Mouse (Mus musculus) megakaryocyte, embryonic 14.5 days (primary cell): Measurements from ENCODE around the gene Hcls1. TPM values are rescaled to one million over a fixed set of nuclear protein-coding genes. Genes with fewer than 3 reads are reported as not detected.

Experiments used
- H3K27me3 ChIP-seq: replicated peaks from 2 replicates; pipeline ENCODE3; 2012; ENCODE audit warnings: inconsistent platforms
- H3K36me3 ChIP-seq: replicated peaks from 2 replicates; pipeline ENCODE3; 2012; ENCODE audit warnings: low read length, inconsistent platforms, mixed read lengths
- H3K4me1 ChIP-seq: 2 replicates; pipeline ENCODE4 v1.6.1; 2012; ENCODE audit warnings: inconsistent platforms
- H3K4me3 ChIP-seq: replicated peaks from 2 replicates; pipeline ENCODE3; 2012; ENCODE audit warnings: moderate library complexity, mild to moderate bottlenecking, inconsistent platforms
- H3K9me3 ChIP-seq: 2 replicates; pipeline ENCODE4 v1.6.1; 2012; ENCODE audit warnings: inconsistent platforms
- FLI1 ChIP-seq: IDR thresholded peaks from 2 replicates; pipeline ENCODE4 v1.6.1; 2012; ENCODE audit warnings: low read length, inconsistent platforms, mixed read lengths
- GATA1 ChIP-seq: IDR thresholded peaks from 3 replicates; pipeline ENCODE4 v1.6.1; 2012; ENCODE audit warnings: mixed read lengths, low read length, inconsistent platforms, borderline replicate concordance
- polyA plus RNA-seq: library from polyadenylated mRNA; stranded (reverse); fragments of >175 nt; gene quantifications from 2 replicates; pipeline ENCODE4 v1.2.3, GENCODE M21; 2012; ENCODE audit warnings: low replicate concordance; ENCODE audit not compliant: insufficient read depth

The Hcls1 gene
- polyA plus RNA-seq, 1 experiment = 219 TPM

GRCm38 (mm10) chr16:36929216-36929615 lies 5.6 kb upstream of the Hcls1 start:
- no peak overlapping the region for H3K4me3 ChIP-seq
- TF ChIP-seq FLI1 (no peak), GATA1 (no peak)
- no peaks in the 10 kb centered on the region for H3K27me3 ChIP-seq
- H3K4me1 ChIP-seq = peaks cover 43% of the 10 kb centered on the region
- H3K9me3 ChIP-seq = no peaks in the 10 kb centered on the region
- peaks cover 96% of the 10 kb centered on the region for H3K36me3 ChIP-seq

GRCm38 (mm10) chr16:36930231-36931136 lies 4.3 kb upstream of the Hcls1 start:
- Histone ChIP-seq H3K27me3 (no peaks in the 10 kb centered on the region), H3K4me3 (peak overlapping the region; percentile 74), H3K36me3 (peaks cover 83% of the 10 kb centered on the region), H3K4me1 (peaks cover 53% of the 10 kb centered on the region), H3K9me3 (no peaks in the 10 kb centered on the region)
- no peak for TF ChIP-seq FLI1
- no peak for TF ChIP-seq GATA1

GRCm38 (mm10) chr16:36931381-36931780 lies 3.4 kb upstream of the Hcls1 start:
- Histone ChIP-seq H3K36me3 (peaks cover 74% of the 10 kb centered on the region), H3K4me1 (peaks cover 62% of the 10 kb centered on the region), H3K4me3 (no peak overlapping the region), H3K9me3 (no peaks in the 10 kb centered on the region), H3K27me3 (no peaks in the 10 kb centered on the region)
- TF ChIP-seq GATA1 = no peak
- no peak for TF ChIP-seq FLI1

GRCm38 (mm10) chr16:36931976-36932375 lies 2.8 kb upstream of the Hcls1 start:
- no peak for TF ChIP-seq GATA1
- TF ChIP-seq FLI1 = no peak
- H3K36me3 ChIP-seq = peaks cover 71% of the 10 kb centered on the region

DNA sequence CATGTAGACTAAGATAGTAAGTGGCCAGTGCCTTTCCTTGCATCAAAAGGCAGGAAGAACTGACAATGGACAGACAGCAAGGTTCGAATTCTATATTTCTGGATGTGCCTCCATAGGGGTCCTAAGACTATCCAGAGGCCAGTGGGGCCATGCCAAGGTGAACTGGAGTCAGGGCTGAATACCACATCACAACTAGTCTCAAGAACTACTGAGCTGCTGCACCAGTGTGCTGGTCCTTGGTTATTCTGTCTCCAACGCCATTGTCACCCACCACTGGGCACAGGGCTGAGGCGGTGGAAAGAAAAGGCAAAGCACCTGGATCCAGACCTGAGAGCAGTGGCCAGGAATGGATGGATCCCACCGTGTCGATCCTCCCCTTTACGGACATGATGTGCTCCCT lies 2.2 kb upstream of the Hcls1 start:
- Histone ChIP-seq H3K27me3 (no peaks in the 10 kb centered on the region), H3K4me3 (no peak overlapping the region), H3K4me1 (peaks cover 74% of the 10 kb centered on the region), H3K36me3 (peaks cover 71% of the 10 kb centered on the region), H3K9me3 (no peaks in the 10 kb centered on the region)
- no peak for TF ChIP-seq GATA1
- no peak for TF ChIP-seq FLI1

More at GRCm38 (mm10) chr16:36931976-36932375, 2.8 kb upstream of the Hcls1 start:
- Histone ChIP-seq H3K27me3 (no peaks in the 10 kb centered on the region), H3K4me3 (no peak overlapping the region), H3K4me1 (peaks cover 68% of the 10 kb centered on the region), H3K9me3 (no peaks in the 10 kb centered on the region)

DNA sequence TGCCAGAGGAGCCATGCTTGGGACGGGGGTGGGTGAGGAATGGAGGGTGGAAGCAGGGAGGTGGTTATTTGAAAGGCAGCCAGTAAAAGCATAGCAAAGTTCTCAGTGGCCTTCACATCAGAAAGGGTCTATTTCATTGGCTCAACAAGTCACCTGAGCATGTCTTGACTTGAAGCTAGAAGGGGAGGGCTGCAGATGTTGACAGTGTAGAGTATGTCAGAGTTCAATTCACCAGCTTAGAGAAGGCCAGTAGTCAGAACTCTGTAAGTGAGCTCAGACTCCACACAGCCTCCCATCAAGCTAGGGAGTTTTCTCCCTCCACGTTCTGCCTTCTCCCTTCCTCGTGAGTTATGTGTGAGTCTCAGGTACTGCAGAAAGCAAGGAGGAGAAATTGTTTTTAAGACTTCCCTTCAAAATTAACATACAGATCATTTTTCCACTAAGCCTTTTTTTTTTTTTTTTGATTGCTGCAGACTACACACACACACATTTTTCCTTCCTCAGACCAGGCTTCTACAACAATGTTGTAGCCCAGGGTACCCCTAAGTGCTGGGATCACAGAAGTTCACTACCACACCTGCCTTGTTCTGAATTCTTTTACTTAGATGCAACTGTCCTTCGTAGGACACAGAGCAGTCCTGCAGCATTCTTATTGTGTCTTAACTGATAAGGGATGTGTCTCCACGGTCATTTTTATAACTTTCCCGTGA lies 497 bp upstream of the Hcls1 start:
- Histone ChIP-seq H3K36me3 (peaks cover 71% of the 10 kb centered on the region), H3K27me3 (no peaks in the 10 kb centered on the region), H3K4me1 (peaks cover 88% of the 10 kb centered on the region), H3K9me3 (no peaks in the 10 kb centered on the region), H3K4me3 (peak overlapping the region; percentile 92)
- TF ChIP-seq GATA1 (no peak), FLI1 (no peak)

GRCm38 (mm10) chr16:36935814-36936213 lies 1.0 kb downstream of the Hcls1 start:
- H3K27me3 ChIP-seq = no peaks in the 10 kb centered on the region
- peak overlapping the region; percentile 92 for H3K4me3 ChIP-seq
- H3K36me3 ChIP-seq = peaks cover 71% of the 10 kb centered on the region
- TF ChIP-seq FLI1 (no peak), GATA1 (no peak)
- H3K4me1 ChIP-seq = peaks cover 92% of the 10 kb centered on the region
- H3K9me3 ChIP-seq = no peaks in the 10 kb centered on the region

GRCm38 (mm10) chr16:36941137-36941727 lies 6.4 kb downstream of the Hcls1 start:
- peak overlapping the region; percentile 85 for H3K4me3 ChIP-seq
- no peak for TF ChIP-seq GATA1
- TF ChIP-seq FLI1 = no peak
- H3K4me1 ChIP-seq = peaks cover 77% of the 10 kb centered on the region
- H3K36me3 ChIP-seq = peaks cover 71% of the 10 kb centered on the region
- H3K27me3 ChIP-seq = no peaks in the 10 kb centered on the region
- no peaks in the 10 kb centered on the region for H3K9me3 ChIP-seq

DNA sequence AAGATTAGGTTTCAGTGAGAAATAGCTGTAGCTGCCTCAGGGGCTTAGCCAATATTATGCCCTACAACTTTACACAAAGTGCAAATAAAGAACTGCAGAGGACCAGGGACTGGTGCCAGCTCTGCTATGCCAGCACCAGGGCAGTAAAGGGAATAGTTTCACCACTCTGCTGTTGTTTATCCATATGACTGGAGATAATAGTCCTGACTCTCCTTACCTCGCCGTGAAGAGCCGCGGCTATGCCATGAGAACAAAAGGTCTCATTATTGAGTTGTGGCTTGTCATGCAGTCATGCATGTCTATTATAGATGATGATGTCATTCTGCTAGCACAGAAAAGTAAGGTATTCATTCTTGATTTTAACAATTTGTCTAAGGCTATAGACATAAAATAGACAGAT lies 7.1 kb downstream of the Hcls1 start:
- Histone ChIP-seq H3K36me3 (peaks cover 75% of the 10 kb centered on the region), H3K4me1 (peaks cover 73% of the 10 kb centered on the region)
- TF ChIP-seq FLI1 = no peak
- TF ChIP-seq GATA1 = no peak

More for the DNA sequence above, 7.1 kb downstream of the Hcls1 start:
- Histone ChIP-seq H3K9me3 (no peaks in the 10 kb centered on the region), H3K4me3 (peak overlapping the region; percentile 48), H3K27me3 (no peaks in the 10 kb centered on the region)
